8 mouse cellular contexts compared by ENCODE assay signal in genomic region chr5:124354574-124355424, GRCm38 (mm10). TPM values are rescaled to one million over a fixed set of nuclear protein-coding genes. Genes with fewer than 3 reads are reported as not detected.
DNase-seq lines count a peak whose midpoint lies in the region; ATAC-seq and TF ChIP-seq lines count a peak whose summit lies in the region.

No protein-coding gene starts in this region.

- ATAC-seq in granulocyte monocyte progenitor cell, adult 5-6 weeks (replicated peaks; ENCODE audit: poor library complexity, severe bottlenecking) = peak; percentile 25
- peak; percentile 46 for ATAC-seq in intestine, postnatal 0 days
- ATAC-seq in lung, embryonic 14.5 days (ENCODE audit: insufficient read depth) = peak; percentile 33

- under 1% methylated on average over 42 of the region's 60 CpGs for WGBS in intestine, postnatal 0 days
- WGBS in lung, embryonic 14.5 days = 0% methylated on average over 35 of the region's 60 CpGs

- in situ Hi-C loops in ES-E14 (cut with MboI; ENCODE audit: low sequenced_read_pairs in 2 of 2, unreplicated experiment in 2 of 2) = no loop called here

- peak overlapping the region; percentile 100 for H3K9ac ChIP-seq in ES-E14 (ENCODE audit: insufficient read depth, low read depth, low read length, poor library complexity, severe bottlenecking)
- peak overlapping the region; percentile 98 for H3K9ac ChIP-seq in intestine, postnatal 0 days (ENCODE audit: low read depth, low read length)
- peak overlapping the region; percentile 100 for H3K9ac ChIP-seq in lung, embryonic 14.5 days

- H3K4me2 ChIP-seq in intestine, postnatal 0 days (replicated peaks; ENCODE audit: low read depth) = peak overlapping the region; percentile 93
- peak overlapping the region; percentile 72 for H3K4me2 ChIP-seq in lung, embryonic 14.5 days

- H3K36me3 ChIP-seq in ES-E14 (ENCODE audit: control insufficient read depth, insufficient read depth, low read length, poor library complexity, severe bottlenecking) = peaks cover 5% of the 10 kb centered on the region; the same call in 1 of the 2 replicates
- H3K36me3 ChIP-seq in intestine, postnatal 0 days (ENCODE audit: control insufficient read depth, insufficient read depth) = no peaks in the 10 kb centered on the region
- H3K36me3 ChIP-seq in lung, embryonic 14.5 days (ENCODE audit: insufficient read depth) = 0 out of 2 replicates have a peak, but pooled peaks cover 8% of the 10 kb centered on the region

- peaks cover 7 to 18% of the 10 kb centered on the region in 2 experiments; a peak in 3 of 4 replicates for H3K4me1 ChIP-seq in ES-E14 (ENCODE audit: control insufficient read depth in 2 of 2, insufficient read depth in 2 of 2, low read length in 2 of 2, poor library complexity in 1 of 2)
- H3K4me1 ChIP-seq in intestine, postnatal 0 days (replicated peaks; ENCODE audit: control insufficient read depth, insufficient read depth, low read length) = peaks cover 8% of the 10 kb centered on the region; the same call in 1 of the 2 replicates
- H3K4me1 ChIP-seq in lung, embryonic 14.5 days (ENCODE audit: insufficient read depth) = peaks cover 10% of the 10 kb centered on the region

- no peaks in the 10 kb centered on the region for H3K9me3 ChIP-seq in ES-E14 (ENCODE audit: control insufficient read depth, insufficient read depth, low read depth, low read length)
- no peaks in the 10 kb centered on the region for H3K9me3 ChIP-seq in intestine, postnatal 0 days (ENCODE audit: control insufficient read depth)
- H3K9me3 ChIP-seq in lung, embryonic 14.5 days (ENCODE audit: low read depth, low read length) = no peaks in the 10 kb centered on the region

- H3K27me3 ChIP-seq in intestine, postnatal 0 days (replicated peaks; ENCODE audit: control insufficient read depth, insufficient read depth, low read length) = no peaks in the 10 kb centered on the region
- H3K27me3 ChIP-seq in lung, embryonic 14.5 days (ENCODE audit: insufficient read depth, low read length) = no peaks in the 10 kb centered on the region

- H3K27ac ChIP-seq in ES-E14 (ENCODE audit: insufficient read depth, low read depth, low read length, poor library complexity, severe bottlenecking) = peak overlapping the region; percentile 54; the same call in 1 of the 2 replicates
- peak overlapping the region; percentile 95 for H3K27ac ChIP-seq in intestine, postnatal 0 days (ENCODE audit: low read depth, low read length)
- peak overlapping the region; percentile 98 for H3K27ac ChIP-seq in lung, embryonic 14.5 days (ENCODE audit: low read depth)

- H3K4me3 ChIP-seq in ES-E14 (ENCODE audit: insufficient read depth in 1 of 2, low read depth in 1 of 2, low read length in 2 of 2, poor library complexity in 1 of 2, severe bottlenecking in 1 of 2) = peak overlapping the region; percentile 78 to 99
- H3K4me3 ChIP-seq in intestine, postnatal 0 days (ENCODE audit: low read depth, low read length) = peak overlapping the region; percentile 96
- peak overlapping the region; percentile 97 for H3K4me3 ChIP-seq in lung, embryonic 14.5 days (ENCODE audit: low read depth, low read length)

- peak; percentile 68 for DNase-seq in 3T3-L1 (ENCODE audit: low read depth, low spot score)
- no peak for DNase-seq in ES-E14 (ENCODE audit: low read depth, low spot score)
- DNase-seq in cerebellum, postnatal 25 days = peak; percentile 68 to 71
- DNase-seq in lung, embryonic 14.5 days = peak; percentile 80
- DNase-seq in ovary, adult 18-20 months (ENCODE audit: low spot score) = peak; percentile 35
- DNase-seq in frontal cortex, postnatal 14 days (ENCODE audit: low spot score in 2 of 2) = no peak

- no peak for TF ChIP-seq CTCF in intestine, postnatal 0 days (IDR thresholded peaks at IDR 0.05; ENCODE audit: low read depth)
- no peak for TF ChIP-seq CTCF in lung, embryonic 14.5 days (IDR thresholded peaks at IDR 0.05; ENCODE audit: low read depth)

TF ChIP-seq in ES-E14, 5 proteins besides CTCF, POLR2A, EP300 and RAD21:
- peak; percentile 94 for TF ChIP-seq ZNF384 (IDR thresholded peaks at IDR 0.05; ENCODE audit: low read depth, low read length)
- no peak for TF ChIP-seq CHD2 (IDR thresholded peaks at IDR 0.05; ENCODE audit: low read depth, low read length)

RNA-seq across cellular contexts. Expression of gene Cdk2ap1, which starts 8.1 kb away (rescaled TPM):
- total RNA-seq in ES-E14 (2012; rRNA removed) = 146 and 156 TPM in 2 replicates
- 268 and 302 TPM in 2 replicates for total RNA-seq in granulocyte monocyte progenitor cell, adult 5-6 weeks (2014; fragmentation: Nextera tagmentation)
- 157 and 185 TPM in 2 replicates for total RNA-seq in granulocyte monocyte progenitor cell, adult 5-6 weeks (2017)
- 43.3 and 53.6 TPM in 2 replicates for polyA plus RNA-seq in intestine, postnatal 0 days (2015; fragmentation: Nextera tagmentation; extraction: Ambion mirVana)
- polyA plus RNA-seq in lung, embryonic 14.5 days (2014; fragmentation: Nextera tagmentation; extraction: Ambion mirVana) = 193 and 259 TPM in 2 replicates

RNA-seq across cellular contexts. Expression of gene 2810006K23Rik, which starts 26.9 kb away (rescaled TPM):
- total RNA-seq in ES-E14 (2012; rRNA removed) = 4.3 and 7.3 TPM in 2 replicates
- 11.3 and 15.5 TPM in 2 replicates for total RNA-seq in granulocyte monocyte progenitor cell, adult 5-6 weeks (2014; fragmentation: Nextera tagmentation)
- total RNA-seq in granulocyte monocyte progenitor cell, adult 5-6 weeks (2017) = 16.8 and 21.7 TPM in 2 replicates
- 5.0 TPM in 2 replicates for polyA plus RNA-seq in intestine, postnatal 0 days (2015; fragmentation: Nextera tagmentation; extraction: Ambion mirVana)
- 14.5 and 15.2 TPM in 2 replicates for polyA plus RNA-seq in lung, embryonic 14.5 days (2014; fragmentation: Nextera tagmentation; extraction: Ambion mirVana)

RNA-seq across cellular contexts. Expression of gene Mphosph9, which starts 27.0 kb away (rescaled TPM):
- 15.8 and 18.0 TPM in 2 replicates for total RNA-seq in ES-E14 (2012; rRNA removed)
- 15.9 and 20.8 TPM in 2 replicates for total RNA-seq in granulocyte monocyte progenitor cell, adult 5-6 weeks (2014; fragmentation: Nextera tagmentation)
- total RNA-seq in granulocyte monocyte progenitor cell, adult 5-6 weeks (2017) = 20.0 and 20.4 TPM in 2 replicates
- polyA plus RNA-seq in intestine, postnatal 0 days (2015; fragmentation: Nextera tagmentation; extraction: Ambion mirVana) = 2.5 and 2.6 TPM in 2 replicates
- 19.2 and 20.7 TPM in 2 replicates for polyA plus RNA-seq in lung, embryonic 14.5 days (2014; fragmentation: Nextera tagmentation; extraction: Ambion mirVana)

Comparison
In these comparisons a context has a peak if more than half of its experiments do, and no peak if none do; other contexts are left out.
1. DNase-seq: peak in 3T3-L1 (single experiment), cerebellum, postnatal 25 days (2 of 2), lung, embryonic 14.5 days (single experiment) and ovary, adult 18-20 months (single experiment); none in ES-E14 (single experiment) and frontal cortex, postnatal 14 days (0 of 2).
2. Peak in every context shown above with its lines, with median percentiles within 50 percentile points of each other: H3K27ac ChIP-seq, H3K4me3 ChIP-seq, H3K9ac ChIP-seq and ATAC-seq.